Mouse (Mus musculus): ENCODE results near the gene Iah1.

GRCm38 (mm10) chr12:21322296-21322695 is 6.1 kb downstream of the Iah1 start:
- TF ChIP-seq CTCF (IDR thresholded peaks at IDR 0.05; ENCODE audit: low read depth) (no peak), EP300 (IDR thresholded peaks at IDR 0.05; ENCODE audit: low read depth) (no peak)

Measured in liver, postnatal 0 days (tissue).